Mouse (Mus musculus) forebrain, embryonic 12.5 days (tissue): ENCODE measurements around the gene Ccdc22. TPM values are rescaled to one million over a fixed set of nuclear protein-coding genes. Genes with fewer than 3 reads are reported as not detected.

Experiments used
- ATAC-seq: fragments of 200-750 bp; cut with Nextera tagmentation; 2 replicates; pipeline ENCODE4 v1.8.0; 2017; ENCODE audit warnings: moderate TSS enrichment; ENCODE audit not compliant: low FRiP score
- H3K27ac ChIP-seq: fragments of 300-500 bp; sonication (generic); 2 replicates; pipeline ENCODE4 v1.5.1; 2016; ENCODE audit warnings: mild to moderate bottlenecking
- H3K27me3 ChIP-seq: fragments of 300-500 bp; sonication (generic); 2 replicates; pipeline ENCODE4 v1.6.1; 2016; ENCODE audit warnings: mild to moderate bottlenecking
- H3K36me3 ChIP-seq: fragments of 300-500 bp; sonication (generic); replicated peaks from 2 replicates; pipeline ENCODE4 v1.6.1; 2016; ENCODE audit warnings: mild to moderate bottlenecking
- H3K4me1 ChIP-seq: fragments of 300-500 bp; sonication (generic); 2 replicates; pipeline ENCODE4 v1.6.1; 2016
- H3K4me2 ChIP-seq: fragments of 300-500 bp; sonication (generic); 2 replicates; pipeline ENCODE4 v1.6.1; 2016; ENCODE audit warnings: mild to moderate bottlenecking, moderate library complexity
- H3K4me3 ChIP-seq: fragments of 300-500 bp; sonication (generic); replicated peaks from 2 replicates; pipeline ENCODE4 v1.5.1; 2016; ENCODE audit warnings: mild to moderate bottlenecking
- H3K9ac ChIP-seq: fragments of 300-500 bp; sonication (generic); 2 replicates; pipeline ENCODE4 v1.6.1; 2016; ENCODE audit warnings: mild to moderate bottlenecking
- H3K9me3 ChIP-seq: fragments of 300-500 bp; sonication (generic); 2 replicates; pipeline ENCODE4 v1.6.1; 2016
- WGBS: fragments of 180-500 bp; shearing (Covaris S2); methylation state at CpG from one replicate; pipeline ENCODE4 v1.1.7; 2016; 5-methylcytosine and 5-hydroxymethylcytosine counted together
- polyA plus RNA-seq: library from polyadenylated mRNA; unstranded; fragments of >200 nt; fragmentation: Nextera tagmentation; extraction: Ambion mirVana; gene quantifications from 2 replicates; pipeline ENCODE4 v1.2.1, GENCODE M21; 2016

The Ccdc22 gene
- 35.4 and 36.5 TPM in 2 replicates for polyA plus RNA-seq

DNA sequence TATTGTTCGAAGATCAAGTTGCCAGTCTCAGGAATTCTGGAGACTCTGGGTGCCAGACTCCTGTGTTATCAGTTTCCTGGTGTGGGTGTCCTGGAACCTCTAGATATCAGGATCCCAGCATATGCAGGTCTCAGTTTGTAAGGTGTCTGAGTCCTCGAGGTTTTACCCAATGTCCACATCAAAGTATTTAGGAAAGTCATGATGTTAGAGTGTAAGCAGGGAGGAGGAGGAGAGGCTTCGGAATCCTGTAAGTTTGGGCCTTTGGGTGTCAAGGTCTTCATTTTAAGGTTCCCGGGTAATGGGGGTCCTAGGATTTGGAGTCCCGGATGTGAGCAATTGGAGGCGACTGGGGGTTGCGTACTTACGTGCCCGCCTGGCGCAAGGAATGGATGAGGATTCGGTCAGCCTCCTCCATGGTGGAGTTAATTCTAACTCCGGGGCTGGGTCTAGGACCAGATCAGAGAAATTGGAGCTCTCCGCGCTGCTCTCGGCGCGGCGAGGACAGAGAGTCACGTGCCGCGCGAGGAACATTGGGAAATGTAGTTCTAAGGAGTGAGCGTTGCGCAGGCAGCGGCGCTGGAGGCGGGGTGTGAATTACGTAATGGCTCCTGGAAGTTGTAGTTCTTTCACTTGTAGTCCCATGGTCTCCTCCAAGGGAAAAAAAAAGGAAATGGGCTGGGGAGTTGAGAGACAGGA is at the start of gene Ccdc22:
Gene Ccdc22, minus strand, starts transcription at position 639 of the 696 bp plus-strand sequence.
- Histone ChIP-seq H3K4me3 (peak within 1 kb of the TSS; percentile 46), H3K4me2 (peak within 1 kb of the TSS; percentile 54), H3K27ac (no peak within 1 kb of the TSS), H3K27me3 (no peaks in the 10 kb centered on the region), H3K4me1 (peaks cover 1% of the 10 kb centered on the region; the same call in 1 of the 2 replicates), H3K9ac (peak within 1 kb of the TSS; percentile 61), H3K36me3 (no peaks in the 10 kb centered on the region), H3K9me3 (no peaks in the 10 kb centered on the region)
- ATAC-seq: peak; percentile 93
- 19% methylated on average over 28 of the region's 28 CpGs for WGBS

DNA sequence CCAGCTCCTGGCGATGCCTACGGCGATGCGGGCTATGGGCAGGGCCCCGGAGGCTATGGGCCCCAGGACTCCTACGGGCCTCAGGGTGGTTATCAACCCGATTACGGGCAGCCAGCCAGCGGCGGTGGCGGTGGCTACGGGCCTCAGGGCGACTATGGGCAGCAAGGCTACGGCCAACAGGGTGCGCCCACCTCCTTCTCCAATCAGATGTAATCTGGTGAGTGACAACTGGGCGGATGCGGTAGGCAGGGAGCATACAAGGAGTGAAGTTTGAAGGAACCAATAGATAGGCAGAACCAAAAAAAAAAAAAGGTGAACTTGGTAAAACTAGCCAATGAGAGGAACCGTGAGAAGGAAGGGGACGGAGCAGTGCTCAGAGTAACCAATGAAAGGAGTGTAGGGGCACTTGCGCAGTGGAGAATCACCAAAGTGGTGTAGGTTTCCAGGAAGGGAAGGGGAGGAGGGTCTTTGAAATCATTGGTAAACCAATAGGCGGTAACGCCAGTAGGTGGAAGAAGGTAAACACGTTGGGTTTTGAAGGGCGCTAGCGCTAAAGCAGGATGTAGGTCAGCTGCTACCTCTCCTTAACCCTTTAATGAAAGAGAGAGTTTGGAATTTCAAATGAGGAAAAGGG is 43.5 kb upstream of the Ccdc22 start:
- Histone ChIP-seq H3K4me1 (peaks cover 4% of the 10 kb centered on the region; the same call in 1 of the 2 replicates), H3K27ac (peak overlapping the region; percentile 71), H3K4me2 (peak overlapping the region; percentile 59), H3K9ac (peak overlapping the region; percentile 53), H3K27me3 (no peaks in the 10 kb centered on the region), H3K36me3 (0 out of 2 replicates have a peak, but pooled peaks cover 4% of the 10 kb centered on the region), H3K4me3 (peak overlapping the region; percentile 38), H3K9me3 (no peaks in the 10 kb centered on the region)
- peak; percentile 98 for ATAC-seq
- WGBS: 21% methylated on average over 22 of the region's 25 CpGs

DNA sequence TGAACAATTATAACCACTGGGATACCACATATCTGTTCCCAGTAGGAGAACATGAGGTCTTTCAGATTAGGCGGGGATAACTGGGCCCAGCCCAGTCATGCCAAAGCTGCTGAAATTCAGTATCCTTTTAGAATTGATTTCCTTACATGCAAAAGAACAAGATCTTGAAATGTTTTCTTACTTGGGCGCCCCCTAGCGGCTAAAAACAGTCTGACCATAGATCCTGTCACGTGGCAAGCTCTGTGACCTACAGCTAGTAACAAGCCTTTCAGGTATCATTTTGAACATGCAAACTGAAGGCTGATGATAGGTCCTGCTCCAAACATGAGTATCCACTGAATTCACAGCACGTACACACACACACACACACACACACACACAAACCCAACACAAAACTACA is 40.0 kb upstream of the Ccdc22 start:
- Histone ChIP-seq H3K36me3 (0 out of 2 replicates have a peak, but pooled peaks cover 4% of the 10 kb centered on the region), H3K4me3 (no peak overlapping the region), H3K4me2 (no peak overlapping the region), H3K4me1 (peaks cover 4% of the 10 kb centered on the region; the same call in 1 of the 2 replicates), H3K9ac (no peak overlapping the region), H3K9me3 (no peaks in the 10 kb centered on the region), H3K27me3 (no peaks in the 10 kb centered on the region), H3K27ac (no peak overlapping the region)
- no peak for ATAC-seq
- 17% methylated on average over 5 of the region's 5 CpGs for WGBS

DNA sequence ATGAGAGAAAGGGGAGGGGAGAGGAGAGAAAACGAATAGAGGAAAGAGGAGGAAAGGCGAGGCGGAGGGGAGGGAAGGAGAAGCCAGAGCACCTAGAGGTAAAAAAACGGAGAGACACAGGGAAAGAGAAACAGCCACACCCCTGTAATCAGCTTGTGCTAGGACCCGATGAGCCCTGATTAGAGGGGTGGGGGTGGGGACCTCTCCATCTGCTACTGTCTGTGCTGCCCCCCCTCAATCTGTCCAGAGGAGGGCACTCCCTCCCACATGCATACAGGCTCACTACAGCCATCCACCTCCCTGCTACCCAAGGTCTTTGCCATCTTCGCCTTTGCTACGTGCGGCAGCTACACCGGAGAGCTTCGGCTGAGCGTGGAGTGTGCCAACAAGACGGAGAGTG is 35.5 kb upstream of the Ccdc22 start:
- 0 out of 2 replicates have a peak, but pooled peaks cover 4% of the 10 kb centered on the region for H3K36me3 ChIP-seq
- H3K27me3 ChIP-seq: no peaks in the 10 kb centered on the region
- WGBS: 49% methylated on average over 12 of the region's 12 CpGs
- no peak overlapping the region for H3K9ac ChIP-seq
- ATAC-seq: no peak
- peaks cover 4% of the 10 kb centered on the region; the same call in 1 of the 2 replicates for H3K4me1 ChIP-seq
- peak overlapping the region; percentile 60 for H3K4me2 ChIP-seq
- no peak overlapping the region for H3K27ac ChIP-seq
- H3K9me3 ChIP-seq: no peaks in the 10 kb centered on the region
- H3K4me3 ChIP-seq: peak overlapping the region; percentile 7

DNA sequence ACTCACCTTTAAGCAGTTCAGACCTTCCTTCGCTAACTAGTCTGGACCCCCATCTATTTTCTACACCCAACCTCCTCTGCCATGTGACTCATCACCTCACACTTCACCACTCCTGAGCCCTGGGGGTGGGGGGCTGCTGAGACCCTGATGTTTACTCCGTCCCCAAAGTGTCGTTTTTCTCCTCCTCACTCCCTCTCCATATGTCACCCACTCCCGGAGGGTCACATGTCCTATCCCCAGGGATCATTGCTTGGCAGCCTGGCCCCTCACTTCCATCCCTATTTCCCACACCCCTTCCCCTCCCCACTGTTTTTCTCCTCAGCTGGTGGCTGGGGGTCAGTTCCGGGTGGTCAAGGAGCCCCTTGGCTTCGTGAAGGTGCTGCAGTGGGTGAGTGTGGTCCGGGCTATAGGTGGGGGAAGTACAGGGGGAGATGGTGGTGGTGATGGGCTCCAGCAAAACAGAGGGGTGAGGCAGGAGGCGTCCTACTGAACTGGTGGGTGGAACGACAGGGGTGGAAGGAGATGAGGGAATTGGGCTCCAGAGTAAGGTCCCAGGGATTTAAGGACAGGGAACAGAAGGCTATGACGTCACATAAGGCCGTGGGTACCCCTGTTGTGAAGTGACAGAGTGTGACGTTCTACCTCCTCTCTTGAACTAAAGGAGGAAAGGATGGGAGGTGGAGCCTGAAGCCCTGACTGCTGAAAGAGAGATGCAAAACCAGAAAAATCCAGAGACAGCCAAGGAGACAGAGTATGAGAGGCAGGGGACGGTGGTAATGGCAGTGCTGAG is 34.4 kb upstream of the Ccdc22 start:
- H3K4me1 ChIP-seq: peaks cover 4% of the 10 kb centered on the region; the same call in 1 of the 2 replicates
- H3K9ac ChIP-seq: peak overlapping the region; percentile 61
- peak overlapping the region; percentile 60 for H3K4me2 ChIP-seq
- no peaks in the 10 kb centered on the region for H3K9me3 ChIP-seq
- 0 out of 2 replicates have a peak, but pooled peaks cover 4% of the 10 kb centered on the region for H3K36me3 ChIP-seq
- H3K4me3 ChIP-seq: peak overlapping the region; percentile 54
- peak; percentile 36; the same call in 1 of the 2 replicates for ATAC-seq
- peak overlapping the region; percentile 50 for H3K27ac ChIP-seq
- H3K27me3 ChIP-seq: no peaks in the 10 kb centered on the region
- WGBS: 28% methylated on average over 13 of the region's 13 CpGs

DNA sequence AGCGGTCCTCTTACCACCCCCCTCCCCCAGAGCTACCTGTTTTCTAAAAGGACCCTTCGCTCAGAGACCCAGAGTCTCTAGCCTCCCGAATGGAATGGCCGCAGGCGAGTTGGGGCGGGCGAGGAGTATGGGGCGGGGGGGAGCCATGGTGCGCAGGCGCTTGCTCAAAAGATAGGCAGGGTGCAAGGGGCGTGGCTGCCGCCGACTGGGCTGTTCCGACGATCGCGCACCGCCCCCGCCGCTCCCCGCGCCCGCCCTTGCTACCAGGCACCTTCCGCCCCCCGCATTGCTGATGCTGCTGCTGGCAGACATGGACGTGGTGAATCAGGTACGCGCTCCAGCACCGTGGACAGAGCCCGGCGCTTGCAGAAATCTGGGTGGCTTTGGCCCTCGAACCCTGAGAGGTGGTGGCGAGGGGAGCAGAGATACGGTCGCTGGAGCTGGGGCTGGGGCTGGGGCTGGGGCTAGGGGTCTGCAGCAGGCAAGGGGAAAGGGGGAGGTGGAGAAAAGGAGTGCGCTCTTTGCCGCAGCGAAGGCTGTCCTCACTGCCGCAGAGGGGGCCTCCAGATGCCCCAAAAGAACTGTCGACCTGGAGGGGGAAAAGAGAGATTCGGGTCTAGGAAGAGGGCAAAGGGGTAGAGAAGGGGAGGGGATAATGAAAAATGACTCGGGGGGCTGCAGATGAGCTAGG is 33.2 kb upstream of the Ccdc22 start, which contains the start of gene Syp:
Gene Syp, plus strand, starts transcription at position 71 of the 691 bp plus-strand sequence.
- Histone ChIP-seq H3K4me1 (peaks cover 4% of the 10 kb centered on the region; the same call in 1 of the 2 replicates), H3K27me3 (no peaks in the 10 kb centered on the region), H3K4me2 (peak within 1 kb of the TSS; percentile 60), H3K36me3 (no peaks in the 10 kb centered on the region), H3K27ac (peak within 1 kb of the TSS; percentile 47; the same call in 1 of the 2 replicates), H3K4me3 (peak within 1 kb of the TSS; percentile 54), H3K9ac (peak within 1 kb of the TSS; percentile 61), H3K9me3 (no peaks in the 10 kb centered on the region)
- WGBS: 14% methylated on average over 41 of the region's 42 CpGs
- ATAC-seq: peak; percentile 92

DNA sequence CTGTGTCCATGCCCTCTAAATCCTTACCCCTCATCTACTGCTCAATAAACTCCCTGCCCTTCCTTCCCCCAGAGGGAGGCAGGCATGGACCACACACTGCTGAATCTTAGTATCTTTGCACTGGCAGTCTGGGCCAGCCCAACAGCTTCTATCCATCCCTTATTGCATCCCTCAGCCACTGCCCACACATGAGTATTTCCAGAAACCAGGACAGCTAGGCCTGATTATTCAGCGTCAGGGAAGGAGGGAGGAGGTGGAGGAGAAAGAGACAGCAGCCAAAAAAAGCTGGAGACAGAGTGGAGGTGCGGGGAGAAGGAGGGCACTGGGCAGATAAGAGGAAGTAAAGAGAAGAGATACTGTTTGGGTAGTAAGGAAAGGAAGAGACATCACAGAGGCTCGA is 29.8 kb upstream of the Ccdc22 start:
- Histone ChIP-seq H3K4me3 (no peak overlapping the region), H3K27ac (no peak overlapping the region), H3K4me1 (peaks cover 4% of the 10 kb centered on the region; the same call in 1 of the 2 replicates), H3K4me2 (no peak overlapping the region), H3K9ac (no peak overlapping the region), H3K36me3 (no peaks in the 10 kb centered on the region), H3K27me3 (no peaks in the 10 kb centered on the region), H3K9me3 (no peaks in the 10 kb centered on the region)
- 77% methylated on average over 3 of the region's 3 CpGs for WGBS
- no peak for ATAC-seq

DNA sequence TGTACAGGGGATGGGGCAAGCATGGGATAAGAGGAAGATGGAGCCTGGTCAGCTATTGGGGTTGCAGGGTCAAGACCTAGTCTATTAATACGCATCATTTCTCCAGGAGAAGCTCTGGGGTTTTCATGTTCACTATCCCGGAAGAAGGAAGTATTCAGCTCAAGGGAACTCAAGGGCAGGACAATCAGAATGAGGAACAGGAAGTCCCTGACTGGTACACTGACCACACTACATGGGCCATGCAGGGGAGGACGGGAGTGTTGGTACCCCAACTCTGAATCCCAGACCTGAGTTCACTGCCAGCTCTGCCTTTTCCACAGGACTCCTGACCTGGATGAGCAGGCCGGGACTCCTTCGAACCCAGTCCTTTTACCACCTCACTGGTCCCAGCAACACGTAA is 27.2 kb upstream of the Ccdc22 start:
- no peaks in the 10 kb centered on the region for H3K27me3 ChIP-seq
- no peak overlapping the region for H3K4me3 ChIP-seq
- no peak overlapping the region for H3K27ac ChIP-seq
- ATAC-seq: no peak
- H3K9me3 ChIP-seq: no peaks in the 10 kb centered on the region
- H3K4me2 ChIP-seq: no peak overlapping the region
- H3K9ac ChIP-seq: no peak overlapping the region
- H3K4me1 ChIP-seq: no peaks in the 10 kb centered on the region
- WGBS: 83% methylated on average over 6 of the region's 6 CpGs
- H3K36me3 ChIP-seq: no peaks in the 10 kb centered on the region

DNA sequence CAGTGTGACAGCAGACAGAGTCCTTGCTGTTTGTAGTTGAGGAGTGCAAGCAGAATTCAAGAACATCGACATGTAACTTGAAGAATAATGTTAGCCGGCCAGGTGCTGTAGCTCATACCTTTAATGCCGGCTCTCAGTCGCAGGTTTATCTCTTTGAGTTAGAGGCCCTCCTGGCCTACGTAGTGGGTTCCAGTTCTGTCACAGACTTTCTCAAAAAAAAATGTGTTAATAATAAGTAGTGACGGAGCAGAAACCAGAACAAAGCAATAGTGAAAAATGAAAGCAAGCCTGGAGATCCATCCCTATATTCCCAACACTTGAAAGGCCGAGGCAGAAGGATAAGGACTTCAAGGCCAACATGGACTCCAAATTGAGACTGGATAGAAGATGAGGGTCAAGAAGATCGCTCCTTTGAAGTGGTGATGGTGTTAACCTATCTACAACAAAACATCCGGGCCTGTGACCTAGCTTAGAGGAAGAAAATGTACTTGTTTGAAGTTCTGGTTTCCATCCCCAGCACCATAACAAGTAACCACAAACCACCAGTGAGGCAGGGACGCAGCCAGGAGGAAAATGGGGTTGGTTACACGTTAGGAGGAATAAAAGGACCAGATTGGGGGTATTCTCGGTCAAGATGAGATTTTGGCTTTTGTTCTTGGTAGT is 12.7 kb upstream of the Ccdc22 start:
- Histone ChIP-seq H3K36me3 (no peaks in the 10 kb centered on the region), H3K9ac (no peak overlapping the region), H3K4me3 (no peak overlapping the region), H3K27ac (no peak overlapping the region), H3K4me2 (no peak overlapping the region), H3K4me1 (no peaks in the 10 kb centered on the region), H3K9me3 (no peaks in the 10 kb centered on the region), H3K27me3 (no peaks in the 10 kb centered on the region)
- 85% methylated on average over 12 of the region's 12 CpGs for WGBS
- ATAC-seq: no peak

DNA sequence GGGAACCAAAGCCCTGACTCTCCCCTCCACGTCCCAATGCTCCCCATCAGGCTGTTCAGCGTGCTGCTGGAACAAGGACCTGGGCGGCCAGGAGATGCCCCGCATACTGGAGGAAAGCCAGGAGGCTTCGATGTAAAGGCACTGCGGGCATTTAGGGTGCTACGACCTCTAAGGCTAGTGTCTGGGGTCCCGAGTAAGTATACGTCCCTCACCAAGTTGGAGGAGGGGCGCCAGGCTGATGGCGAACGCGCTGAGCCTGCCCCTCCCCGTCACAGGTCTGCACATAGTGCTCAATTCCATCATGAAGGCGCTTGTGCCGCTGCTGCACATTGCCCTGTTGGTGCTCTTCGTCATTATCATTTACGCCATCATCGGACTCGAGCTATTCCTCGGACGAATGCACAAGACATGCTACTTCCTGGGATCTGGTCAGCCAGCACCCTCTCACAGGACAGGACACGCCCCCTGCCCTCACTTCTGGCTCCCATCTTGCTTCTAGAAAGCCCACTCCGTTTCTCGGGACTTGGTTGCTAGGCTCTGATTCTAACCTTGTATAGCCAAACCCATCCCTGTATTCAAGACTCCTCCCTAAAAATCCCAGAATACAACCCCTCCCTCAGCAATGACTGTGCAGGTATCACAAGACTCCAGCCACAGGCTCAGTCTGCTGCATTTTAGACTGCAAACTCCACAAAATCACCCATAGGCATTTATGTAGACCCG is 5.4 kb upstream of the Ccdc22 start:
- Histone ChIP-seq H3K4me3 (peak overlapping the region; percentile 40), H3K27ac (no peak overlapping the region), H3K4me1 (peaks cover 3% of the 10 kb centered on the region; the same call in 1 of the 2 replicates), H3K9me3 (no peaks in the 10 kb centered on the region), H3K9ac (peak overlapping the region; percentile 38; the same call in 1 of the 2 replicates), H3K27me3 (no peaks in the 10 kb centered on the region), H3K4me2 (peak overlapping the region; percentile 68), H3K36me3 (no peaks in the 10 kb centered on the region)
- peak; percentile 49 for ATAC-seq
- 24% methylated on average over 26 of the region's 26 CpGs for WGBS
